Mouse (Mus musculus): ENCODE measurements around the gene Sectm1b. TPM values are rescaled to one million over a fixed set of nuclear protein-coding genes. Genes with fewer than 3 reads are reported as not detected.
"Not testable (repeated sequence)": the region's sequence is repeated elsewhere in the genome, so short reads cannot be mapped to it uniquely, and the experiment has no call there.

Gene Sectm1b
- 251 and 268 TPM in 2 replicates for polyA plus RNA-seq (2012; rRNA removed)

- 35% methylated on average over 5 of the region's 5 CpGs for WGBS
- no peak for DNase-seq (ENCODE audit: low read depth, low spot score)
These were observed at the start of gene Sectm1b for GRCm38 (mm10) chr11:121063379-121063778. Sectm1b (minus strand) TSS chr11:121063569.

GRCm38 (mm10) chr11:121112091-121112775 lies 48.9 kb upstream of the Sectm1b start:
- no peak for DNase-seq (ENCODE audit: low read depth, low spot score)
- WGBS: 67% methylated on average over 5 of the region's 5 CpGs

- DNase-seq (ENCODE audit: low read depth, low spot score): no peak
- 76% methylated on average over 1 of the region's 1 CpGs for WGBS
These were observed 48.2 kb upstream of the Sectm1b start for GRCm38 (mm10) chr11:121111601-121112000.

- DNase-seq (ENCODE audit: low read depth, low spot score): no peak
- WGBS: 92% methylated on average over 3 of the region's 3 CpGs
These were observed 47.7 kb upstream of the Sectm1b start for GRCm38 (mm10) chr11:121111051-121111450.

- WGBS: 5% methylated on average over 2 of the region's 2 CpGs
- no peak for DNase-seq (ENCODE audit: low read depth, low spot score)
These were observed 46.6 kb upstream of the Sectm1b start for GRCm38 (mm10) chr11:121109986-121110385.

- 65% methylated on average over 9 of the region's 9 CpGs for WGBS
- no peak for DNase-seq (ENCODE audit: low read depth, low spot score)
These were observed 44.7 kb upstream of the Sectm1b start for GRCm38 (mm10) chr11:121108061-121108460.

GRCm38 (mm10) chr11:121107242-121107641 lies 43.9 kb upstream of the Sectm1b start:
- not testable (repeated sequence) for DNase-seq (ENCODE audit: low read depth, low spot score)
- 94% methylated on average over 1 of the region's 1 CpGs for WGBS

GRCm38 (mm10) chr11:121101124-121101805 lies 37.9 kb upstream of the Sectm1b start:
- no peak for DNase-seq (ENCODE audit: low read depth, low spot score)

GRCm38 (mm10) chr11:121100692-121101091 lies 37.3 kb upstream of the Sectm1b start:
- 23% methylated on average over 7 of the region's 7 CpGs for WGBS
- no peak for DNase-seq (ENCODE audit: low read depth, low spot score)

More at GRCm38 (mm10) chr11:121101124-121101805, 37.9 kb upstream of the Sectm1b start:
- 42% methylated on average over 4 of the region's 4 CpGs for WGBS

GRCm38 (mm10) chr11:121099762-121100161 lies 36.4 kb upstream of the Sectm1b start:
- DNase-seq (ENCODE audit: low read depth, low spot score): no peak
- 32% methylated on average over 7 of the region's 7 CpGs for WGBS

- DNase-seq (ENCODE audit: low read depth, low spot score): peak; percentile 69
- 52% methylated on average over 14 of the region's 14 CpGs for WGBS
These were observed 29.5 kb upstream of the Sectm1b start for GRCm38 (mm10) chr11:121092606-121093585.

GRCm38 (mm10) chr11:121090943-121091342 lies 27.6 kb upstream of the Sectm1b start:
- DNase-seq (ENCODE audit: low read depth, low spot score): no peak
- WGBS: 18% methylated on average over 4 of the region's 4 CpGs

- no peak for DNase-seq (ENCODE audit: low read depth, low spot score)
- WGBS: 49% methylated on average over 2 of the region's 2 CpGs
These were observed 26.6 kb upstream of the Sectm1b start for GRCm38 (mm10) chr11:121089756-121090546.

- 41% methylated on average over 6 of the region's 6 CpGs for WGBS
- DNase-seq (ENCODE audit: low read depth, low spot score): no peak
These were observed 25.6 kb upstream of the Sectm1b start for GRCm38 (mm10) chr11:121088997-121089396.

- no peak for DNase-seq (ENCODE audit: low read depth, low spot score)
- WGBS: 28% methylated on average over 4 of the region's 4 CpGs
These were observed 22.9 kb upstream of the Sectm1b start for GRCm38 (mm10) chr11:121086296-121086695.

GRCm38 (mm10) chr11:121085181-121085580 lies 21.8 kb upstream of the Sectm1b start:
- WGBS: 20% methylated on average over 5 of the region's 5 CpGs
- no peak for DNase-seq (ENCODE audit: low read depth, low spot score)

- WGBS: 13% methylated on average over 6 of the region's 6 CpGs
- no peak for DNase-seq (ENCODE audit: low read depth, low spot score)
These were observed 19.6 kb upstream of the Sectm1b start for GRCm38 (mm10) chr11:121082857-121083500.

- no peak for DNase-seq (ENCODE audit: low read depth, low spot score)
- 82% methylated on average over 3 of the region's 3 CpGs for WGBS
These were observed 18.9 kb upstream of the Sectm1b start for GRCm38 (mm10) chr11:121082250-121082649.

GRCm38 (mm10) chr11:121081120-121081519 lies 17.8 kb upstream of the Sectm1b start, which contains the start of gene Sectm1a:
Sectm1a (minus strand) TSS chr11:121081220.
- WGBS: 65% methylated on average over 3 of the region's 3 CpGs
- no peak for DNase-seq (ENCODE audit: low read depth, low spot score)
